Mouse (Mus musculus) ZHBTc4 (cell line): ENCODE measurements at regions not wholly inside any gene's neighbourhood (a gene's known extent, or its start where the extent isn't known, plus 50 kb on each side); places are given as distances from the start of the nearest gene placed in this dataset.

Experiments used
- DNase-seq: peaks from one replicate; pipeline ENCODE4 v3.0.0-alpha.2; 2011; ENCODE audit warnings: low read depth, low spot score

DNA sequence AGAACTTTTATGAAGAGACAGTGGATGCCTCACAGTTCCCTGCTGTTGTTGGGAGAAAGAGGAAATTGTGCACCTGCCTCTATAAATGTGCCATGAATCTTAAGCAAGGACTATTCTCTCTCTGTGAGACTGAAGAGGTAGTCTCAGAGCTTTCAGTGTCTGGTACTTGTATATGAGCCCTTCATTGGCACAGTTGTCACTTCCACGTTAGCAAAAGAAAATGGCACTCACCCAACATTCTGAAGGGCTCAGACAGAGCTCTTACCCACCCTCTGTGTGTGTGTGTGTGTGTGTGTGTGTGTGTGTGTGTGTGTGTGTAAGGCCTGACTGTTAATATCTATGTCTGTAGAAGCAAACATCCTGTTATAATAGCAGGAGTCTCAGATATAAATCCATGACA, 75.6 kb upstream of the Lhfpl3 start:
- DNase-seq: no peak

DNA sequence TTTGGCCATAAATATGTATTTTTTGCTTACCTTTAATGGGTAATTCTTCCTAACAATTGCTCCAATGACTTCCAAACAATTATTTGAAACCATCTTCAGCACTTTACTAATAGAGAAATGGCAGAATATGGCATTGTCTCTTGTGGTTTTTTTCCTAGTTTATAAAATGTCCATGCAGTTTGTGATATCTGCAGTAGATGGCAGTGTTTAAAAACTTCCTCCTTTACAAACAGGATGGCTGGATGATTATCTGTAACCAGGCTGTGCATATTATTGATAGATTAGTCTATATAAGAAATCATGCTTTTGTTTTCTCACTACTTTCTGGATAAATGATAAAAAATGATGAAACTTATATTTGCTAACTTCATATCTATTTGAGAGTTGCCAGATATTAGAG, 91.0 kb upstream of the Orc5 start:
- no peak for DNase-seq

DNA sequence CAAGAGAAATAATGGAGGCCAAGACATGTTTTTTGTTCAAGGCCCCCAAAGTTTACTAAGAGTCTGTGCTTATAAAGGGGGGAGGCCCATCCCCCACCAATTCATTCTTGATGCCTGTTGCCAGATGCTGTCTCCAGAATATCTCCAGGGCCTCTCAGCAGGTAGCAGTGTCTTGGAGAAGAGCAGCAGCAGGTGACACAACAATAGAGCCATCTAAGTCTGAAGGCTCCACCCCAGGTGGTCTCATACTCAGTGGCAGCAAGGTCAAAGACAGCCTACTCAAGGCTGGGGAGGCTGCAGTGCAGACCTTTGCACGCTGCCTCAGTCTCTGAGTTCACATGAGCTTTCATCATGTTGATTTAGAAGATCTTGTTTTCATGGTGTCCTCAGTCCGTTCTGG, 66.8 kb upstream of the Orc5 start:
- DNase-seq: peak; percentile 89
